Mouse (Mus musculus): ENCODE measurements at regions not wholly inside any gene's neighbourhood (a gene's known extent, or its start where the extent isn't known, plus 50 kb on each side); places are given as distances from the start of the nearest gene placed in this dataset.

- no peak for DNase-seq (ENCODE audit: low spot score)
Measured at GRCm38 (mm10) chr9:52377761-52378160, 209.4 kb upstream of the Zc3h12c start.

- DNase-seq (ENCODE audit: low spot score) = no peak
Measured at GRCm38 (mm10) chr9:52376914-52377313, 208.5 kb upstream of the Zc3h12c start.

GRCm38 (mm10) chr9:52371296-52371695, 202.9 kb upstream of the Zc3h12c start:
- no peak for DNase-seq (ENCODE audit: low spot score)

- no peak for DNase-seq (ENCODE audit: low spot score)
Measured at GRCm38 (mm10) chr9:52368911-52369310, 200.5 kb upstream of the Zc3h12c start.

- no peak for DNase-seq (ENCODE audit: low spot score)
Measured at GRCm38 (mm10) chr9:52368080-52368479, 199.7 kb upstream of the Zc3h12c start.

- DNase-seq (ENCODE audit: low spot score) = no peak
Measured at GRCm38 (mm10) chr9:52366046-52366445, 197.7 kb upstream of the Zc3h12c start.

GRCm38 (mm10) chr9:52361599-52361998, 193.2 kb upstream of the Zc3h12c start:
- DNase-seq (ENCODE audit: low spot score) = no peak

- DNase-seq (ENCODE audit: low spot score) = no peak
Measured at GRCm38 (mm10) chr9:52359416-52359815, 191.0 kb upstream of the Zc3h12c start.

- no peak for DNase-seq (ENCODE audit: low spot score)
Measured at GRCm38 (mm10) chr9:52356549-52356948, 188.2 kb upstream of the Zc3h12c start.

GRCm38 (mm10) chr9:52355187-52355982, 187.0 kb upstream of the Zc3h12c start:
- no peak for DNase-seq (ENCODE audit: low spot score)

- no peak for DNase-seq (ENCODE audit: low spot score)
Measured at GRCm38 (mm10) chr9:52348536-52349527, 180.5 kb upstream of the Zc3h12c start.

- DNase-seq (ENCODE audit: low spot score) = no peak
Measured at GRCm38 (mm10) chr9:52344177-52344877, 176.0 kb upstream of the Zc3h12c start.

- no peak for DNase-seq (ENCODE audit: low spot score)
Measured at GRCm38 (mm10) chr9:52341029-52341428, 172.7 kb upstream of the Zc3h12c start.

GRCm38 (mm10) chr9:52337786-52338322, 169.5 kb upstream of the Zc3h12c start:
- DNase-seq (ENCODE audit: low spot score) = no peak

GRCm38 (mm10) chr9:52334767-52335166, 166.4 kb upstream of the Zc3h12c start:
- DNase-seq (ENCODE audit: low spot score) = no peak

- DNase-seq (ENCODE audit: low spot score) = no peak
Measured at GRCm38 (mm10) chr9:52333884-52334283, 165.5 kb upstream of the Zc3h12c start.

- no peak for DNase-seq (ENCODE audit: low spot score)
Measured at GRCm38 (mm10) chr9:52331748-52332147, 163.4 kb upstream of the Zc3h12c start.

GRCm38 (mm10) chr9:52330652-52331051, 162.3 kb upstream of the Zc3h12c start:
- DNase-seq (ENCODE audit: low spot score) = no peak

- no peak for DNase-seq (ENCODE audit: low spot score)
Measured at GRCm38 (mm10) chr9:52324347-52324746, 156.0 kb upstream of the Zc3h12c start.

- no peak for DNase-seq (ENCODE audit: low spot score)
Measured at GRCm38 (mm10) chr9:52323757-52324156, 155.4 kb upstream of the Zc3h12c start.

- DNase-seq (ENCODE audit: low spot score) = no peak
Measured at GRCm38 (mm10) chr9:52323226-52323625, 154.9 kb upstream of the Zc3h12c start.

GRCm38 (mm10) chr9:52301521-52301920, 133.1 kb upstream of the Zc3h12c start:
- DNase-seq (ENCODE audit: low spot score) = no peak

Data from testis, postnatal 14 days (tissue).